Mouse (Mus musculus) liver, postnatal 0 days (tissue): ENCODE data around the gene Myom1. TPM values are rescaled to one million over a fixed set of nuclear protein-coding genes. Genes with fewer than 3 reads are reported as not detected.
A peak's percentile ranks its signal among the peaks of the same experiment; 100 is the strongest.
"Not testable (repeated sequence)": the region's sequence is repeated elsewhere in the genome, so short reads cannot be mapped to it uniquely, and the experiment has no call there.

ENCODE experiments used
- ATAC-seq: fragments of 200-750 bp; cut with Nextera tagmentation; 2 replicates; pipeline ENCODE4 v1.8.0; 2017; ENCODE audit warnings: mild to moderate bottlenecking, moderate library complexity
- DNase-seq: peaks from one replicate; pipeline ENCODE4 v3.0.0-alpha.2; 2016
- H3K27ac ChIP-seq: fragments of 300-500 bp; sonication (generic); 2 replicates; pipeline ENCODE4 v1.5.1; 2014; ENCODE audit warnings: antibody characterized with exemption, moderate library complexity, mild to moderate bottlenecking, low read depth
- H3K27me3 ChIP-seq: fragments of 300-500 bp; sonication (generic); 2 replicates; pipeline ENCODE4 v1.6.1; 2014; ENCODE audit warnings: low read length, control low read depth, mixed read lengths; ENCODE audit not compliant: insufficient read depth
- H3K36me3 ChIP-seq: fragments of 300-500 bp; sonication (generic); replicated peaks from 2 replicates; pipeline ENCODE4 v1.6.1; 2014; ENCODE audit warnings: mild to moderate bottlenecking, control low read depth, low read length, moderate library complexity, mixed read lengths; ENCODE audit not compliant: insufficient read depth
- H3K4me1 ChIP-seq: fragments of 300-500 bp; sonication (generic); 2 replicates; pipeline ENCODE4 v1.6.1; 2014; ENCODE audit warnings: antibody characterized with exemption, mild to moderate bottlenecking, control low read depth; ENCODE audit not compliant: insufficient read depth
- H3K4me2 ChIP-seq: fragments of 300-500 bp; sonication (generic); 2 replicates; pipeline ENCODE4 v1.6.1; 2014; ENCODE audit warnings: low read depth, mild to moderate bottlenecking, low read length, moderate library complexity, mixed read lengths
- H3K4me3 ChIP-seq: fragments of 300-500 bp; sonication (generic); 2 replicates; pipeline ENCODE4 v1.5.1; 2014; ENCODE audit warnings: low read depth, low read length
- H3K9ac ChIP-seq: fragments of 300-500 bp; sonication (generic); replicated peaks from 2 replicates; pipeline ENCODE4 v1.6.1; 2014; ENCODE audit warnings: mild to moderate bottlenecking, moderate library complexity
- H3K9me3 ChIP-seq: fragments of 300-500 bp; sonication (generic); 2 replicates; pipeline ENCODE4 v1.6.1; 2016; ENCODE audit warnings: mild to moderate bottlenecking, control low read depth, low read length, mixed read lengths
- CTCF ChIP-seq: sonication (generic); IDR thresholded peaks from 2 replicates; pipeline ENCODE4 v1.5.1; 2016; ENCODE audit warnings: antibody characterized with exemption, low read depth
- EP300 ChIP-seq: IDR thresholded peaks from 2 replicates; pipeline ENCODE4 v1.6.1; 2016; ENCODE audit warnings: antibody characterized with exemption, low read depth, mild to moderate bottlenecking
- WGBS: fragments of 180-500 bp; shearing (Covaris S2); extraction: QIAGEN DNeasy Blood & Tissue Kit; methylation state at CpG from one replicate; pipeline ENCODE4 v1.1.7; 2014; ENCODE audit not compliant: insufficient replicate concordance; 5-methylcytosine and 5-hydroxymethylcytosine counted together
- polyA plus RNA-seq: library from polyadenylated mRNA; unstranded; fragments of >200 nt; fragmentation: Nextera tagmentation; extraction: Ambion mirVana; gene quantifications from 2 replicates; pipeline ENCODE4 v1.2.1, GENCODE M21; 2015

Gene Myom1
- polyA plus RNA-seq, 1 experiment from 2014 or later, result 2.1 TPM

- H3K4me3 ChIP-seq, result no peak overlapping the region
- TF ChIP-seq EP300, result no peak
- peak; percentile 73 for TF ChIP-seq CTCF
- peaks cover 2% of the 10 kb centered on the region; the same call in 1 of the 2 replicates for H3K36me3 ChIP-seq
- H3K27me3 ChIP-seq, result no peaks in the 10 kb centered on the region
- H3K9me3 ChIP-seq, result no peaks in the 10 kb centered on the region
- peaks cover 5% of the 10 kb centered on the region for H3K4me1 ChIP-seq
- no peak for DNase-seq
- H3K4me2 ChIP-seq, result peak overlapping the region; percentile 38; the same call in 1 of the 2 replicates
- no peak overlapping the region for H3K9ac ChIP-seq
- 0 out of 2 replicates have a peak overlapping the region, but pooled peaks have one; percentile 12 for H3K27ac ChIP-seq
- peak; percentile 21 for ATAC-seq
- 18% methylated on average over 8 of the region's 8 CpGs for WGBS
These were observed 33.7 kb upstream of the Myom1 start for GRCm38 (mm10) chr17:70968606-70969191.

GRCm38 (mm10) chr17:70971206-70971605 is 31.2 kb upstream of the Myom1 start:
- DNase-seq (no peak), ATAC-seq (no peak)
- no peak for TF ChIP-seq CTCF
- TF ChIP-seq EP300, result no peak
- Histone ChIP-seq H3K9me3 (no peaks in the 10 kb centered on the region), H3K36me3 (peaks cover 7% of the 10 kb centered on the region; the same call in 1 of the 2 replicates), H3K9ac (no peak overlapping the region), H3K4me2 (no peak overlapping the region), H3K4me1 (peaks cover 5% of the 10 kb centered on the region), H3K27ac (no peak overlapping the region), H3K27me3 (no peaks in the 10 kb centered on the region), H3K4me3 (no peak overlapping the region)
- WGBS, result 80% methylated on average over 11 of the region's 11 CpGs

- Histone ChIP-seq H3K9me3 (no peaks in the 10 kb centered on the region), H3K4me2 (no peak overlapping the region), H3K27ac (no peak overlapping the region), H3K27me3 (no peaks in the 10 kb centered on the region), H3K4me1 (peaks cover 5% of the 10 kb centered on the region; the same call in 1 of the 2 replicates), H3K4me3 (no peak overlapping the region), H3K9ac (no peak overlapping the region), H3K36me3 (peaks cover 9% of the 10 kb centered on the region; the same call in 1 of the 2 replicates)
- ATAC-seq, result no peak
- no peak for TF ChIP-seq CTCF
- TF ChIP-seq EP300, result no peak
- 79% methylated on average over 9 of the region's 9 CpGs for WGBS
- no peak for DNase-seq
These were observed 29.0 kb upstream of the Myom1 start for GRCm38 (mm10) chr17:70973398-70973797.

GRCm38 (mm10) chr17:70974065-70974464 is 28.4 kb upstream of the Myom1 start:
- H3K36me3 ChIP-seq, H3K27ac ChIP-seq, H3K4me2 ChIP-seq, DNase-seq, H3K4me1 ChIP-seq, H3K9me3 ChIP-seq, H3K27me3 ChIP-seq, H3K4me3 ChIP-seq, H3K9ac ChIP-seq: not testable (repeated sequence)
- 55% methylated on average over 14 of the region's 14 CpGs for WGBS
- peak; percentile 57 for ATAC-seq

GRCm38 (mm10) chr17:70977799-70978198 is 24.6 kb upstream of the Myom1 start:
- H3K4me2 ChIP-seq, result no peak overlapping the region
- DNase-seq, result no peak
- no peak for ATAC-seq
- H3K27me3 ChIP-seq, result no peaks in the 10 kb centered on the region
- no peak overlapping the region for H3K27ac ChIP-seq
- H3K4me1 ChIP-seq, result no peaks in the 10 kb centered on the region
- 84% methylated on average over 6 of the region's 6 CpGs for WGBS
- H3K36me3 ChIP-seq, result peaks cover 24% of the 10 kb centered on the region
- TF ChIP-seq EP300, result no peak
- peak; percentile 49 for TF ChIP-seq CTCF
- H3K9ac ChIP-seq, result no peak overlapping the region
- H3K4me3 ChIP-seq, result no peak overlapping the region
- no peaks in the 10 kb centered on the region for H3K9me3 ChIP-seq

GRCm38 (mm10) chr17:70979345-70980223 is 22.8 kb upstream of the Myom1 start:
- DNase-seq (no peak), ATAC-seq (no peak)
- Histone ChIP-seq H3K4me2 (peak overlapping the region; percentile 9; the same call in 1 of the 2 replicates), H3K27ac (no peak overlapping the region), H3K4me1 (no peaks in the 10 kb centered on the region), H3K36me3 (peaks cover 22% of the 10 kb centered on the region), H3K27me3 (no peaks in the 10 kb centered on the region), H3K9me3 (no peaks in the 10 kb centered on the region), H3K9ac (no peak overlapping the region), H3K4me3 (no peak overlapping the region)
- WGBS, result 80% methylated on average over 20 of the region's 20 CpGs
- TF ChIP-seq EP300, result no peak
- TF ChIP-seq CTCF, result peak; percentile 52
